Mouse (Mus musculus) ovary, postnatal 10 days (tissue): ENCODE measurements at regions not wholly inside any gene's neighbourhood (a gene's known extent, or its start where the extent isn't known, plus 50 kb on each side); places are given as distances from the start of the nearest gene placed in this dataset.

Source experiments
- DNase-seq: peaks from one replicate; pipeline ENCODE4 v3.0.0; 2022; ENCODE audit warnings: low spot score

- DNase-seq = no peak
Measured at GRCm38 (mm10) chr19:28732998-28733397, 53.1 kb upstream of the Glis3 start.

- DNase-seq = no peak
Measured at GRCm38 (mm10) chr19:28733781-28734180, 53.9 kb upstream of the Glis3 start.

- peak; percentile 48 for DNase-seq
Measured at GRCm38 (mm10) chr19:28743176-28743793, 63.4 kb upstream of the Glis3 start.

- DNase-seq = no peak
Measured at GRCm38 (mm10) chr19:28745105-28745504, 65.2 kb upstream of the Glis3 start.

- DNase-seq = no peak
Measured at GRCm38 (mm10) chr19:28745534-28745933, 65.7 kb upstream of the Glis3 start.

- no peak for DNase-seq
Measured at GRCm38 (mm10) chr19:28751091-28751490, 71.2 kb upstream of the Glis3 start.

- DNase-seq = no peak
Measured at GRCm38 (mm10) chr19:28758854-28759253, 76.0 kb upstream of the Slc1a1 start.

- DNase-seq = no peak
Measured at GRCm38 (mm10) chr19:28764795-28765360, 70.0 kb upstream of the Slc1a1 start.

- no peak for DNase-seq
Measured at GRCm38 (mm10) chr19:28768218-28768617, 66.6 kb upstream of the Slc1a1 start.

- DNase-seq = no peak
Measured at GRCm38 (mm10) chr19:28770419-28770818, 64.4 kb upstream of the Slc1a1 start.

- no peak for DNase-seq
Measured at GRCm38 (mm10) chr19:28771836-28772235, 63.0 kb upstream of the Slc1a1 start.

GRCm38 (mm10) chr19:28772840-28773570 is 61.8 kb upstream of the Slc1a1 start:
- DNase-seq = no peak

- no peak for DNase-seq
Measured at GRCm38 (mm10) chr19:28776868-28777267, 58.0 kb upstream of the Slc1a1 start.

GRCm38 (mm10) chr19:28777674-28778073 is 57.2 kb upstream of the Slc1a1 start:
- DNase-seq = no peak

GRCm38 (mm10) chr19:28778386-28778785 is 56.5 kb upstream of the Slc1a1 start:
- DNase-seq = no peak

GRCm38 (mm10) chr19:28781971-28782370 is 52.9 kb upstream of the Slc1a1 start:
- DNase-seq = no peak
